Mouse (Mus musculus): ENCODE measurements around the gene Cx3cr1. TPM values are rescaled to one million over a fixed set of nuclear protein-coding genes. Genes with fewer than 3 reads are reported as not detected.

Gene Cx3cr1
- polyA plus RNA-seq, 1 experiment: 6.1 TPM

DNA sequence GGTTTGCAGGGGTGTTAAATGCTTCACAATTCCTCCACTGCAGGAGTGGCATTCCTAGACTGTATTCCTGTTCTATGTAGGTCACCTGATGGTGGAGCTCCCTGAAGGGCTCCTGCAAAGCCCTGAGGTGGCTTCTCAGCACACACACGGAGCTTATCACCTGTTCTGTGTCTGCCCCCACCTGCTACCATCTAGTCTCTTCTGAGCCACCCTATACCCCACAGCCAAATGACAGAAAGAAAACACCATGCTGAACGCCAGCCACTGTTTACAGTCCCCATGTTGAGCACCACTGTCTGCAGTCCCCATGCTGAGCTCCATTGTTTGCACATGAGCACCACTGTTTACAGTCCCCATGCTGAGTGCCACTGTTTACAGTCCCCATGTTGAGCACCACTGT is 89.9 kb downstream of the Cx3cr1 start:
- no peak for DNase-seq (ENCODE audit: low read depth, low spot score)
- 75% methylated on average over 2 of the region's 2 CpGs for WGBS

DNA sequence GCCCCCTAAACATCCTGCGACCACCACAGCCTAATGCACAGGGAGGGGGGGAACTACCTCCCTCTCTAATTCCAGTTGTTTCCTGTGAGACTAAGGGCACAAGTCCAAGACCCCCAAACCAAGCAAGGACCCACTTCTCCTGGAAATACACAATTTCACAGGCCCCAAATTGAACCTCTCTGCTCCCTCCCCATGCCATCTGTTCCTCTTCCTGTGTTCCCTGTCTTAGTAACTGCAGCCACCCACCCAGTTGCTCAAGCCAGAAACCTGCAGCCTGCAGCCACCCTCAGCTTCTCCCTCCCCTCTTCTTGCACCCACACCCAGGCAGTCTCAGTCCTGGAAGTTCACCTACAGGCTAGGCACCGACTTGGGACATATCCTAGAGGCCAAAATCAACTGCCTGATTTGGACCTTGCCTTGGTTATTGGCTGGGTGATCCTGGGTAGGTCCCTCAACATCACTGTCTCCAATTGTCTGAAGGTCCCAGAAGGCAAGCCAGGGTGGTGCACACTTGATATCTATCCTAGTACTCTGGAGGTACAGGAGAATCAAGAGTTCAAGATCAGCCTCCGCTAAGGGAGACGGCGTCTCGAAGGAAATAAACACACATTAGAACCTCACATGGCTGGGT is 90.8 kb downstream of the Cx3cr1 start:
- WGBS: 78% methylated on average over 6 of the region's 6 CpGs
- DNase-seq (ENCODE audit: low read depth, low spot score): no peak

DNA sequence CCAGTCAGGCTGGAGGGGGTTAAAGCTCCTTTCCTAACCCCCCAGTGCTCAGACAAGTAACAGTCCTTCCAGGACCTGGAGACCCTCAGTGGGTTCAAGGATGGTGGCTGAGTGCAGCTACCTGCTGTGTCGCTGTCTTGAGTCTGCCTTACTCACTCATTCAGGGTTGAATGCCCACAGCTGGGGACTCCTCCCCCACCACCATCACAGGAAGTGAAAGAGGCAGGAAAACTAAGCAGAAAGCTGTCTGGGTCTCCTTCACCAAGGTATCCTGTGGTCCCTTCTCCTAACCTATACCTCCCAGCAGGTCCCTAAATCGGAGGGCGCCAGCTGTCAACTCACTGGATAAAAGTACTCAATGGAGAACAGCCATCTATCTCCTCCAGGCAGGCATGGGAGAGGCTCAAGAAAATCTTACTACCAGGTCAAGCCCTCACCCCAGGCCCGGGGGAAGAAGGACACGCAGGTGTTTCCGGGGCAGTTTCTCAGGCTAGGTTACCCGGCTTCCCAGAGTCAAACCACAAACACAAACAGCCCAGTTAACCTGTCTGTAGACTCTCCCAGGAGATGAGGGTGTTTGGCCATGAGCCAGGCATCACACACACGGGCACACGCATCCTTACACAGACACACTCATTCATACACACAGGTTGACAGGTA is 91.4 kb downstream of the Cx3cr1 start:
- DNase-seq (ENCODE audit: low read depth, low spot score): no peak
- WGBS: 59% methylated on average over 9 of the region's 9 CpGs

DNA sequence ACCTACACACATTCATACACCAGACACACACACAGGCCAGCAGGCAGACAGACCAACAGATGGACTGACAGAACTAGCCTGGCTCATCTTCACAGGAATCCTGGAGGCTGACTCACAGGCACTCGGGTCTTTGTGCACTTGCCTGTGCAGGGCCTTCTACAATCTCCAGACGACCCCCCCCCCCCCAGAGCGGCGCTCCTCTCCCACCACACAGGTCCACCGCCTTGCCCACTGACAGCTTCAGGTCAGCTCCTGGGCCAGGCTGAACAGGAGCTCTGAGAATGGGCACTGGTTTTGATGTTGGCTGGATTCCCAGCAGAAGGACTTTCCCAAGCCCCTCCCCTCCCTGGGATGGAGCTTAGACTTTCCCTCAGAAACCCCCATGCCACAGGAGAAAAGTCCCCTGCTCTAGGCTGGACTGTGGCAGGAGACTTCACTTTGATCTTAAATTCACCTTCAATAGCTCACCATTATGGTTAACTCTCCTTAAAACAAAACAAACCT is 92.1 kb downstream of the Cx3cr1 start:
- 57% methylated on average over 5 of the region's 5 CpGs for WGBS
- DNase-seq (ENCODE audit: low read depth, low spot score): no peak

DNA sequence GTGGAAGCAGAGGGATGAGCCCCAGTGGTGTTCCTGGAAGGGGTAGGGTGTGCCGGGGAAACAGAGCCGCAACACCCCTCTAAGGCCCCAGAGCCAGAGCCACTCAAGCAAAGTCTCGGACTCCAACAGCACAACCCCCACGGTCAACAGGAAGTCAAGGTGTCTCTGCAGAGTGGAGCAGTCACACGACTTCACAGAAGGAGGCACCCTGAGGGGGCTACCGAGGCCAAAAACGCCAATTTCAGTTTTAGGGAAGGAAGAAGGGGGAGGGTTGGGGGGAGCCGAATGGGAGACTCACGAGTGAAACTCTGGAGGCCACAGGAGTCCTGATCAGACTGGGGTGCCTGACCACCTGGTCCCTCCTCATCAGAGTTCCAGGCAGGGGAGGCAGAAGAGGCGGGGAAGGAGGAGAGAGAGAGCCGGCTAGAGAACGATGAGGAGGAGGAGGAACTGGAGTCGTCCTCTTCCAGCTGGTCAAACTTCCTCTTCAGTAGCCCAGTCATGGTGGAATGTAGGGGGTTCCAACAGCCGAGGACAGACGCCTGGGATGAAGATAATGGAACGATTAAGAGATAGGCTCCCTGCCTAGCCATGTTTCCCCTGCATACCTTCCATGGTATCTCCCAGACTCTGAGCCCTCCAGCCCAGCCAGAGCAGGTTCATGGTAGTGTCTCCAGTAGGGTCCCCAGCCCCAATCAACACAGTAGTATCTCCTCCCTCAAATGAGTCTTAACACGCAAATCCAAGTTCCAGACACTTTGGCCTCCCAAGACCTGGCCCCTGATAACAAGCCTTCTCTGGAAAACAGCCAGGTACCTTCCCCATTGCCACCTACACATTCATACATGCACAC is 92.7 kb downstream of the Cx3cr1 start:
- DNase-seq (ENCODE audit: low read depth, low spot score): no peak
- WGBS: 57% methylated on average over 17 of the region's 17 CpGs

DNA sequence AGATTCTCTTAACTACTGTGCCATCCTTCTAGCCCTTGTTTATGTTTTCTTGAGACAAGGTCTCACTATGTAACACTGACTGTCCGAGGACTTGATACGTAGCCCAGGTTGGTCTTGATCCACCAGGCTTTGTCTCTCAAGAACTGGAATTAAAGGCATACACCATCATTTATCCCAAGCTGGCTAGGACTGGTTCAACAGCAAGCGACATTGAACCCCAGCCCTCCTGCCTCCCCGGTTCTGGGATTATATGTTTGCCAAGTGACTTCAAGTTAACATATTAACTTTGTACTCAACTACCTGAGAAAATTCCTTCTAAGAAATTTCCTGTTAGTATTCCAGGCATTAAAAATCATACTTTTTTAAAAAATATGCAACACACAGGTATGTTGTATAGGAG is 94.4 kb downstream of the Cx3cr1 start:
- WGBS: 75% methylated on average over 4 of the region's 4 CpGs
- DNase-seq (ENCODE audit: low read depth, low spot score): no peak

DNA sequence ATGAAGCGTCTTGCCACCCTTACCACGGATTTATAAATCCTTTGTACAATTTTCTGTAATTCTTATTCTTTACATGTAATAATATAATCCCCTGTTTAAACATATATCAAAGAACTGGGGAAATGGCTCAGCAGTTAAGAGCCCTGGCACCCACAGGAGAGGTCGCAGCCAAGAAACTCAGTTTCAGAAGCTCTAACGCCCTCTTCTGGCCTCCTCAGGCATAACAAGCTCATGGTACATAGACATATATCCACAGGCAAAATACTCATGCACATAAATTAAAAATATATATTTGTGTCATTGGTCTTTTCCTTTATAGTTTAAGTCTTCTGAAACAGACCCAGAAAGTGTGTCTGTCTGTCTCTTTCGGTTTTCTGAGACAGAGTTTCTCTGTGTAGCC is 95.1 kb downstream of the Cx3cr1 start:
- DNase-seq (ENCODE audit: low read depth, low spot score): no peak

DNA sequence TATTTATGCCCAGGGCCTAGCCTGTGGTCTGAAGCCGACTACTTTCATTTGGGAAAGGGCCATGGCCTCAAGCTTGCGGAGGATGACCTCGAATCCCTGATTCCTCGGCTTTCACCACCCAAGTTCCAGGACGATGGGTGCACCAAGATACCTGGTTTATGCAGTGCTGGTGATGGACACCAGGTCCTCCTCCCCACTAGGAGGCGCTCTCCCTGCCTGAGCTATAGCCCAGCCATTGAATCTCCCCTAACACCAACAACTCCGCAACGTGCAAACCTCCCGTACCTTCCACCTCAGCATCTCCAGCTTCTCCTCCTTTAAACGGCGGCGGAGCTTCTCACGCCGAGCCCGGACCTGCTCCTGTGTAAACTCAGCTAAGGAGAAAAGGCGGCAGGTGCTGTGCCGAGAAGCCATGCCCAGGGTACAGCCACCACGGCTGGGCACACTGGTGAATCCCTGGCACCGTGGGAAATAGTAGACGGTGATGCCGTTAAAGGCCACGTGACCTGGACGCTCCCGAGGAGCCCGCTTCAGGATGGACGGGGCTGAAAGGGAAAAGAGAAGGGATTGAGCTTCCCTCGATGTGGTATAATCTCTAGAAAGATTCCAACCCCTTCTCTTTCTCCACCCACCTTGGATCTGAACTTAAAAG is 95.7 kb downstream of the Cx3cr1 start:
- no peak for DNase-seq (ENCODE audit: low read depth, low spot score)

More for the DNA sequence above, 95.1 kb downstream of the Cx3cr1 start:
- 78% methylated on average over 5 of the region's 5 CpGs for WGBS

DNA sequence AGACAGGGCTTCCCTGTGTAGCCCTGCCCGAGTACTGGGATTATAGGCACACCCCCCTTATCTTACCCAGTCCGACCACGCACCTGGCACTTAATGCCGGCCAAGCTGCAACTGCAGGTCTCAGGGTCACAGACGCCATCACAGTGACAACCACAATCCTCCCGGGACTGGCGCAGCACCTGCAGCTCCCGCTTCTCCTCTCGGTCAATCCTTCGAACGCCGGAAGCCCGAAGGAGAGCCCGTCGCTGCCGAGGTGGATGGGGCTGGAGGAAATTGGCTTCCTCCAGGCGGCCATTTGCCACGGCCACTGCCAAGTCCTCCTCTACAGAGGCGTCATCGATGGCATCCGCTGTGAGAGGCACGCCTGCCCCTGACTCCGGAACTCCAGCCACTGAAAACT is 96.4 kb downstream of the Cx3cr1 start:
- DNase-seq (ENCODE audit: low read depth, low spot score): no peak
- WGBS: 95% methylated on average over 23 of the region's 23 CpGs

More for the DNA sequence above, 95.7 kb downstream of the Cx3cr1 start:
- 95% methylated on average over 27 of the region's 27 CpGs for WGBS

DNA sequence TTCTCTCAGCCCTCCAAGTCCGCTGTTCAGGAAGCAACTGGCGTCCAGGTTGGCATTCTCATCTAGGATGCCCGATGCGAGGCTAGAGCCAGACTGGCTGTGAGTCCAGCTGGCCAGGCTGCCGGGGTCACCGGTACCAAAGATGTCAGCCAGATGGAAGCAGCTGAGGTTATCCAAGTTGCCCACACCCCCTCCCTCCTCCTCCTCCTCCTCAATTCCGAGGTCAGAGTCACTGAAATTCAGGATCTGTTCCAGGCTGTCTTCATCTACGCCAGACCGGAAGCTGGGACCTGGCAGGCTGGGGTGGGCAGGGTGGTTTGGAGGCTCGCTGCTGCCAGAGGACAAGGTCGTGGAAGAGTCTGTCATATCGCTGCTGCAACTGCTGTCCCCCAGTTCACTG is 97.1 kb downstream of the Cx3cr1 start:
- 89% methylated on average over 12 of the region's 12 CpGs for WGBS

DNA sequence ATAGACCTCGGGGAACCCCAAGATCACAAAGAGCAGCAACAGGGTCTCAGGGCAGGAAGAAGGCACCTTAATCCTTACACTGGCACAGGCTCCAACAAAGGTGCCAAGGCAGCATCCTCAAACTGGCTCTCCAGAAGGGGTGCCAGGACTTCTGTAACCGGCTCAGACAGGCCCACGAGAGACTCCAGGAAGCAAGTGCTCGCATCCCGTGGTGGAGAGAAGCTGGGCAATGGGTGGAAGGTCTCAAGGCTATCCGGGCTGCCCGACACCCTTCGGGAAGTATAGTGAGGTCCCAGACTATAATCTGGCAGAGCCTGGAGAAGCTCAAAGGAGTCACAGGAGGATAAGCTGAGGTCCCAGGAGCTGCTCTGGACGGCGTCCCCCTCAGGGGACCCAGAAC is 97.5 kb downstream of the Cx3cr1 start:
- 89% methylated on average over 10 of the region's 10 CpGs for WGBS
- DNase-seq (ENCODE audit: low read depth, low spot score): no peak

More for the DNA sequence above, 97.1 kb downstream of the Cx3cr1 start:
- no peak for DNase-seq (ENCODE audit: low read depth, low spot score)

DNA sequence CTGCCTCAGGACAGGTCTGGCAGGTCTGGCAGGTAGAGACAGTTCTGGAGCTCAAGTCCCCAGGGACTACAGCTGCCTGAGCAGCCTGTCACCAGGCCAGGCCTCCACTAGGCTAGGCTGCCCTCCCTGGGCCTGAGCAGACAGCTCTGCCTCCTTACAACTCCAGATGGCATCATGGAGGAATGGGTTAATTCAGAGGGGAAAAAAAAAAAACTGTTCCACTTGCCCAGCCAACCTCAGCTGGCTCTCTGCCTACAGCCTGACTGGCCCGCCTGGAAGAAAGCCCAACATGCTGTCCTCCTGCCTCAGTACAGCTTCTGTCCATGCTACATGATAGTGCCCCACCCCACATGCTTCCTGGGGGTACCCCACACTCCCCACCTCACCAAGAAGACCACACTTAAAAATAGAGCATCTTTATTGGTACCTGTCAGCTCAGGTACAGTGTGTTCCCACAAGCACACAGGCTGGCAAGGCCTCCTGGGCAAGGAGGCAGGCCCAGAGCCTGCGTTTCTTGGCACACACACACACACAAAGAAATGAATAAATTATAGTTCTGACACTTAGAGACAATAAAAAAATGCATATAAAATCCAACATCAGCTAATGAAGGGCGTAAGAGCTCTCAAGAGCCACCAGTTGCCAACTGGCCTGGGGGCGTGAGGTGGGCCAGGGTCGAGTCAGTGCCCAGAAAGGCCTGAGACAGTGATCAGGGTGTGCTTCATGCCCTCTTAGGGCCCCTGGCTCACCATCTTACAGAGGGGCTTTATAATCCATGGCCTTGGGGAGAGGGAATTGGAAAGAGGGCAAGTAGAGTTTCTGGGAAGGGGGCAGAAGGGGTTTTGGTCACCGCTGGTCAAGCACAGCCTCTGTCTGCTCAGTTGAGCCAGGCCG is 98.7 kb downstream of the Cx3cr1 start:
- DNase-seq (ENCODE audit: low read depth, low spot score): no peak
- 61% methylated on average over 7 of the region's 7 CpGs for WGBS

DNA sequence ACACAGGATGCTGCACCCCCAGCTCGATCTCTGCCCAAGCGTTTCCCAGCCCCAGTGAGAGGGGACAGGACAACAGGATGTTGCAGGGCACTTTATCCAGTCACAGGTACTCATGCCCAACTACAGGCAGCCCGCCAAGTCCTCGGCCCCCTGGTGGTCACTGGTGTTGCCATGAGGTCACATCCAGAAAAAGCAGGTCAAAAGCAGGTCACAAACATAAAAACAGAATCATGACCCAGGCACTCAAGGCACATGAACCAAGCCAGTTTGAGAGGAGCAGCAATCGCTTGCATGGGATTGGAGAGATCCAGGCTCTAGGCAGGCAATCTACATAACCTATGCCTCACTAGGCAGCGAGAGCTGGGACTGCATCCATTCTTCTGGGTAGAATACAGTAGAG is 99.5 kb downstream of the Cx3cr1 start:
- 59% methylated on average over 6 of the region's 6 CpGs for WGBS
- no peak for DNase-seq (ENCODE audit: low read depth, low spot score)

DNA sequence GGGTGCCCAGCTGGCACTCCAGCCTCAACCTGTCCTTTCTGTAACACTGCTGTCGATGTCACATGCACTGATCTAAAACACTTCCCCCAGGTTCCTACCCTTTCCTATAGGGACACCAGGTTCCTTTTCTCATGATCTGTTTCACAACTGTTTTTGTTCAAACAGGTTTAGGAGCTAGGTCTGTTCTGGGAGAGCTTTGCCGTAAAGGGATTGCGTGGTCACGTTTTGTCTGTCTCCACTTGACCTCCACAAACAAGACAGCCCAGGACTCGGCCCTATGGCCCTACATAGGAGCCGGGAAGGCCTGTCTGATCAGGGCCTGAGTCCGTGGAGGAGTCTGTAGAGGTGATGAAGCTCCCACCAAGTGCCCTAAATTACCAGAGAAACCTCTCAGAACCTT is 99.9 kb downstream of the Cx3cr1 start:
- 83% methylated on average over 7 of the region's 7 CpGs for WGBS
- no peak for DNase-seq (ENCODE audit: low read depth, low spot score)

DNA sequence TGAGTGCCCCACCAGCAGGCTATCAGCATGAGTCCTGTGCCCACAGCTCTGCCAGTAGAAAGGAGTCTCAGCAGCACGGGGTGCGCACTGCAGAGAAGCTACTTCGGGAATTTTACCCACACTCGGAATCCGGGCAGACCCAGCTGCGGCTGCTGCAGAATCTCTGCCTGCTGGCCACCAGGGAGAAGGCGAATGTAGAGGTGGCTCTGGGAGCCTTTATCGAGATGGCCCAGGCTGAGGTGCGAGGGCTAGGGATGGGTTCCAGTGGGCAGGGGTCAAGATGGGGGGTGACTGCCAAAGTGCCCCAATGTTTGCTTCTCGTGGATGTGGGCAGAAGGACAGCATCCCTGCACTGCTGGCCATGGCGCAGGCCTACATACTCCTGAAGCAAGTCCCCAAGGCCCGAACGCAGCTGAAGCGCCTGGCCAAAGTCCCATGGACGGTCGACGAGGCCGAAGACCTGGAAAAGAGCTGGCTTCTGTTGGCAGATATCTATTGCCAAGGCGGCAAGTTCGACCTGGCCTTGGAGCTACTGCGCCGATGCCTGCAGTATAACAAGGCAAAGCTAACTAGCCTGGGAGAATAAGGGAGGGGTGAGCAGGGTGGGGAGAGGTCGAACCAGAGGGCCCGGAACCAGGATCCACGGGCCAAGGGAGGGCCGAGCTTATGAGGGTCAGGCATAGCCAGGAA is 103.3 kb downstream of the Cx3cr1 start:
- no peak for DNase-seq (ENCODE audit: low read depth, low spot score)
- WGBS: 91% methylated on average over 26 of the region's 26 CpGs

DNA sequence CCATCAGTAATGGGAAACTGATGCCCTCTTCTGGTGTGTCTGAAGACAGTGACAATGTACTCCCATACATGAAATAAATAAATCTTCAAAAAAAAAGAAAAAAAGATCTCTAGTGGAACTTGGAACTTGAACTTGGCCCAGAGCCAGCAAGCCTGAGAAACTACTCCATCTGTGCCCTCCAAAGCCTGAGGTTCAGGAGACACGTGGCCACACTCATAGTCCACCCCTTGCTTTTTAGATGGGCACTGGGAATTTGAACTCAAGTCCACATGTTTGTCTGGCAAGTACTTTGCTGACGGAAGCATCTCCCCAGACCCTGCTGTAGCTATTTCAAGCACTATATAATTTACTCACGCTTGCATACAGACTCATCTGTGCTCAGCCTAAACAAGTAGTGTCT is 104.5 kb downstream of the Cx3cr1 start:
- 63% methylated on average over 3 of the region's 3 CpGs for WGBS
- DNase-seq (ENCODE audit: low read depth, low spot score): no peak

DNA sequence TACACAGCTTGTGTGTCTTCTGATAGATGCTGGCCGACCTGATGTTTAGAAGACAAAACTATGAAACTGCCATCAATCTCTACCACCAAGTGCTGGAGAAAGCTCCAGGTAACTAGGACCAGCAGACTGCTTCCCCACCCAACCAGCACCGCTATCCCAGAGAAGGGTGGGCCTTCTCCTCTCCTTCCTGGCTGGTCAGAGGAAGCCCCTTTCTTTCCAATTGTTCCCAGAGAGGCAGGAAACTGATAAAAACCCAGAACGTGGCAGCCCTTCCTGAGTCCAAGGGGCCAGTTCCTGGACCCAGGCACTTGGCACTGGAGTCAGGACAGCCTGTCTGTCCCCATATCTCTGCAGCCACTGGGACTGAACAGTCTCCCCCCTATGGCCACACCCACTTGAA is 105.5 kb downstream of the Cx3cr1 start:
- no peak for DNase-seq (ENCODE audit: low read depth, low spot score)
- 68% methylated on average over 3 of the region's 3 CpGs for WGBS

DNA sequence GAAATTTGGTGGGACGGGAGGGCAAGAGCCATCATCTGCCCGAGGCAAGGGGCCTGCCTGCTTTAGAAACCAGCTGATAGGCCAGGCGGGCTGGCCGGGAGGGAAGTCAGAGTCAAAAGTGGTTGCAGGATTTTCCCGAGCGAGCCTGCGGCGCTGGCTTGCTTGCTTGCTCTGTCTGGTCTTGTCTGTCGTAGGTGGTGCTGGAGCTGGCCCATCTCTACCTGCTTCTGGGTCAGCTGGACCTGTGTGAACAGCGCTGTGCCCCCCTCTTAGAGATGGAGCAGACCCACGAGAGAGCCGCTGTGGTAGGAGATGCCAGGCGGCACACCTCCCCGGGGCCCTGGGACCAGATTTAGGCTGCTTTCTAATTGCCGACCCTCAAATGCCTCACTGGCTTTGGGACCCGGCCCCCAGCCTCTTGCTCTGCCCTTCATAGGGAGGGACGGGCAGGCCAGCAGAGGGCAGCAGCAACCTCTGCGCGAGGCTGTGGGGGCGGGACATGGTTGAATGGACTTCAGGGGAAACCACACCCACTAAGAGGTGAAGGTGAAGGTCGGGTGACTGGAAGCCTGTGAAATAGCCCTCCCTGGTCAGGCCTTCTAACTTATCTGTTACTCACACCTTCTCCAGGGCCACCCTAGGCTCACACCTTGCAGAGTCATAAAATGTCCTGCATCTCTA is 106.6 kb downstream of the Cx3cr1 start:
- 36% methylated on average over 21 of the region's 21 CpGs for WGBS

More for the DNA sequence above, 106.6 kb downstream of the Cx3cr1 start:
- DNase-seq (ENCODE audit: low read depth, low spot score): no peak
